Mouse (Mus musculus) lung, adult 2 months (tissue): Measurements from ENCODE around the gene Sh3gl2.

ENCODE experiments used
- CTCF ChIP-seq: fragments of 200-500 bp; IDR thresholded peaks from 2 replicates; pipeline ENCODE4 v1.5.1; 2011; ENCODE audit warnings: mild to moderate bottlenecking, low read length, control low read depth; ENCODE audit not compliant: insufficient read depth
- POLR2A ChIP-seq: fragments of 200-500 bp; IDR thresholded peaks from 2 replicates; pipeline ENCODE4 v1.6.1; 2011; ENCODE audit warnings: low read depth, mild to moderate bottlenecking, control low read depth, low read length, borderline replicate concordance; ENCODE audit errors: extremely low read depth

GRCm38 (mm10) chr4:85257771-85258341 lies 52.9 kb downstream of the Sh3gl2 start:
- no peak for TF ChIP-seq CTCF
- TF ChIP-seq POLR2A: no peak
